Mouse (Mus musculus) testis, adult 2 months (tissue): ENCODE data around the gene Rbm4. TPM values are rescaled to one million over a fixed set of nuclear protein-coding genes. Genes with fewer than 3 reads are reported as not detected.
A peak's percentile ranks its signal among the peaks of the same experiment; 100 is the strongest.

ENCODE experiments used
- H3K27ac ChIP-seq: fragments of 200-500 bp; 2 replicates; pipeline ENCODE4 v1.5.1; 2012; ENCODE audit warnings: low read depth, low read length; ENCODE audit not compliant: control insufficient read depth, insufficient read depth
- H3K27me3 ChIP-seq: fragments of 200-500 bp; 2 replicates; pipeline ENCODE4 v1.6.1; 2012; ENCODE audit warnings: mild to moderate bottlenecking, low read length, moderate library complexity; ENCODE audit not compliant: control insufficient read depth, insufficient read depth
- H3K36me3 ChIP-seq: fragments of 200-500 bp; 2 replicates; pipeline ENCODE4 v1.6.1; 2012; ENCODE audit warnings: mild to moderate bottlenecking, low read length; ENCODE audit not compliant: control insufficient read depth, insufficient read depth
- H3K4me1 ChIP-seq: fragments of 200-500 bp; 2 replicates; pipeline ENCODE4 v1.6.1; 2012; ENCODE audit warnings: low read length; ENCODE audit not compliant: control insufficient read depth, insufficient read depth
- H3K4me3 ChIP-seq: fragments of 200-500 bp; 2 replicates; pipeline ENCODE4 v1.5.1; 2012; ENCODE audit warnings: low read depth, mild to moderate bottlenecking, low read length, moderate library complexity, mixed read lengths; ENCODE audit not compliant: control insufficient read depth
- CTCF ChIP-seq: fragments of 200-500 bp; IDR thresholded peaks from 2 replicates; pipeline ENCODE4 v1.5.1; 2012; ENCODE audit warnings: low read depth, mild to moderate bottlenecking, inconsistent platforms, low read length, moderate library complexity; ENCODE audit not compliant: control insufficient read depth, insufficient read depth, insufficient replicate concordance
- POLR2A ChIP-seq: fragments of 200-500 bp; IDR thresholded peaks from 2 replicates; pipeline ENCODE4 v1.6.1; 2012; ENCODE audit warnings: low read depth, mild to moderate bottlenecking, inconsistent platforms, low read length, moderate library complexity; ENCODE audit not compliant: control insufficient read depth
- polyA plus RNA-seq: library from polyadenylated mRNA; depleted of rRNA; stranded (reverse); fragments of >200 nt; gene quantifications from 2 replicates; pipeline ENCODE4 v1.2.3, GENCODE M21; 2012; rRNA removed

The Rbm4 gene
- polyA plus RNA-seq = 22.6 and 26.4 TPM in 2 replicates

- Histone ChIP-seq H3K4me3 (peak within 1 kb of the TSS; percentile 87), H3K36me3 (no peaks in the 10 kb centered on the region; the same call in none of the 2 replicates), H3K27ac (peak within 1 kb of the TSS; percentile 62), H3K27me3 (no peaks in the 10 kb centered on the region), H3K4me1 (peaks cover 2% of the 10 kb centered on the region; the same call in 1 of the 2 replicates)
- peak; percentile 58; the same call in 1 of the 2 replicates for TF ChIP-seq POLR2A
- no peak for TF ChIP-seq CTCF
Observed at GRCm38 (mm10) chr19:4793831-4794422, at the start of gene Rbm4. Gene Rbm4 (minus strand): TSS chr19:4793901.

- Histone ChIP-seq H3K4me1 (peaks cover 19% of the 10 kb centered on the region), H3K27me3 (no peaks in the 10 kb centered on the region), H3K36me3 (no peaks in the 10 kb centered on the region; the same call in none of the 2 replicates), H3K4me3 (peak overlapping the region; percentile 28; the same call in 1 of the 2 replicates), H3K27ac (no peak overlapping the region)
- TF ChIP-seq CTCF (no peak), POLR2A (no peak)
Observed at GRCm38 (mm10) chr19:4842611-4843010, 48.9 kb upstream of the Rbm4 start.

GRCm38 (mm10) chr19:4840848-4841247 lies 47.1 kb upstream of the Rbm4 start:
- no peaks in the 10 kb centered on the region; the same call in none of the 2 replicates for H3K36me3 ChIP-seq
- H3K27me3 ChIP-seq = no peaks in the 10 kb centered on the region

GRCm38 (mm10) chr19:4839149-4839548 lies 45.4 kb upstream of the Rbm4 start, which contains the start of the genes Ccs and Ccdc87:
Gene Ccs (minus strand): TSS chr19:4839332.
Gene Ccdc87 (plus strand): TSS chr19:4839366.
- peak within 1 kb of the TSS; percentile 83 for H3K27ac ChIP-seq
- peaks cover 21% of the 10 kb centered on the region for H3K4me1 ChIP-seq
- H3K4me3 ChIP-seq = peak within 1 kb of the TSS; percentile 83
- no peaks in the 10 kb centered on the region for H3K27me3 ChIP-seq
- peak; percentile 85 for TF ChIP-seq POLR2A
- TF ChIP-seq CTCF = peak; percentile 3; the same call in 1 of the 2 replicates
- no peaks in the 10 kb centered on the region; the same call in none of the 2 replicates for H3K36me3 ChIP-seq

More at GRCm38 (mm10) chr19:4840848-4841247, 47.1 kb upstream of the Rbm4 start:
- no peak for TF ChIP-seq POLR2A
- no peak for TF ChIP-seq CTCF
- Histone ChIP-seq H3K4me1 (peaks cover 21% of the 10 kb centered on the region), H3K27ac (no peak overlapping the region), H3K4me3 (peak overlapping the region; percentile 83)

- no peaks in the 10 kb centered on the region for H3K27me3 ChIP-seq
- peak overlapping the region; percentile 83 for H3K4me3 ChIP-seq
- no peak for TF ChIP-seq CTCF
- no peak for TF ChIP-seq POLR2A
- peak overlapping the region; percentile 83 for H3K27ac ChIP-seq
- H3K36me3 ChIP-seq = no peaks in the 10 kb centered on the region; the same call in none of the 2 replicates
- H3K4me1 ChIP-seq = peaks cover 21% of the 10 kb centered on the region
Observed at GRCm38 (mm10) chr19:4838526-4839140, 44.9 kb upstream of the Rbm4 start.

- peaks cover 21% of the 10 kb centered on the region for H3K4me1 ChIP-seq
- H3K27me3 ChIP-seq = no peaks in the 10 kb centered on the region
- H3K27ac ChIP-seq = no peak overlapping the region
- H3K36me3 ChIP-seq = no peaks in the 10 kb centered on the region; the same call in none of the 2 replicates
- no peak overlapping the region for H3K4me3 ChIP-seq
- no peak for TF ChIP-seq POLR2A
- no peak for TF ChIP-seq CTCF
Observed at GRCm38 (mm10) chr19:4837049-4837448, 43.3 kb upstream of the Rbm4 start.

GRCm38 (mm10) chr19:4836096-4836495 lies 42.4 kb upstream of the Rbm4 start:
- Histone ChIP-seq H3K27ac (no peak overlapping the region), H3K4me1 (peaks cover 21% of the 10 kb centered on the region), H3K36me3 (no peaks in the 10 kb centered on the region; the same call in none of the 2 replicates), H3K27me3 (no peaks in the 10 kb centered on the region), H3K4me3 (no peak overlapping the region)
- TF ChIP-seq CTCF (no peak), POLR2A (no peak)
